Mouse (Mus musculus) retina, adult 2 months (tissue): ENCODE results near the gene Cldn13.
"Not testable (repeated sequence)": the region's sequence is repeated elsewhere in the genome, so short reads cannot be mapped to it uniquely, and the experiment has no call there.

Source experiments
- DNase-seq: peaks from one replicate; pipeline ENCODE4 v3.0.0-alpha.2; 2012; ENCODE audit warnings: low read depth, low spot score

The Cldn13 gene

DNA sequence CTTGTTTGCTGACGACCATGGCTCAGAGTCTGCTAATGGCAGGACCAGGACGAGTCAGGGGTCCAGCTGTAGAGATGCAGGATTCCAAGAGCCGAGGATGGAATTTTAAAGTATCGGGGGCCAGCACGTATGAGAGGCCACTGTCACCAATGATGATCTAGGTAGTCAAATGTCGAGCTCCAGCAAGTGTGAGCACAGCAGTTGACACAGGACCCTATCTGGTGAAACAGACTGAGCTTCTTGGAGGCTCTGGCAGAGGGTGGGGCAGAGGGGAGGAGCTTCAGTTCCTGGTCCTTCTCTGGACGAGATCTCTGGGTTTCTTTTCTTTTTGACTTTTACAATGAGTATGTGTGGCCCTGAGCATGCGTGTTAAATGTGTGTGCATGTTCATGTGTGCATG lies at the start of gene Cldn13:
TSS of gene Cldn13 (minus strand) at position 216 of the 400 bp plus-strand sequence.
- no peak for DNase-seq

DNA sequence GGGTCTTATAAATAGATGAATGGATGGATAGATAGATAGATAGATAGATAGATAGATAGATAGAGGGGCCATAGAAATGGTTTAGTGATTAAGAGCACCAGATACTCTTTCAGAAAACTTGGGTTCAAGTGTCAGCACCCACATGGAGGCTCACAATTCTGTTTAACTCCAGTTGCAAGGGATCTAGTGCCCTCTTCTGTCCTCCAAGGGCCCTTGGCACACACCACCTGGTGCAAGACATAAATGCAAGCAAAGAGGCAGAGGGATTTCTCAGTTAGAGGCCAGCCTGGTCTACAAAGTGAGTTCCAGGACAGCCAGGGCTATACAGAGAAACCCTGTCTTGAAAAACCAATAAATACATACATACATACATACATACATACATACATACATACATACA lies 49.3 kb upstream of the Cldn13 start:
- not testable (repeated sequence) for DNase-seq

DNA sequence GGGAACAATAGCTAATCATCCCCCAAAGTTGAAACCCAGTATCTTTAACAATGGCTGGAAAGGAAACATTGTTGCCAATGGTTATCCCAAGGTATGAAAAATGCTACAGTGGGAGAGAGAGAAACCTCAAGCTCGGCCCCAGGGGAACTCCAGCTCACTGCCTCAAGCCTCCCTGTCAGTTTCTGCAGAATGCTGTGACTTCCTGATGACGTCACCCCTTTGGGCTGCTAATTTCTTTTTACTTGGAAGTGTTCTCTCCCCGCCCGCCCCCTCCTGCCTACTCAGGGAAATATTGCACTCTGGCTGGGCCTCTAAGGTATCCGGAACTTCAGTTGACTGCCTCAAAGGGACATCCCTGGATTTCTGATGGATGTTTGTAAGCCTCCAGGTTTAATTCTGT lies 48.2 kb upstream of the Cldn13 start:
- no peak for DNase-seq

DNA sequence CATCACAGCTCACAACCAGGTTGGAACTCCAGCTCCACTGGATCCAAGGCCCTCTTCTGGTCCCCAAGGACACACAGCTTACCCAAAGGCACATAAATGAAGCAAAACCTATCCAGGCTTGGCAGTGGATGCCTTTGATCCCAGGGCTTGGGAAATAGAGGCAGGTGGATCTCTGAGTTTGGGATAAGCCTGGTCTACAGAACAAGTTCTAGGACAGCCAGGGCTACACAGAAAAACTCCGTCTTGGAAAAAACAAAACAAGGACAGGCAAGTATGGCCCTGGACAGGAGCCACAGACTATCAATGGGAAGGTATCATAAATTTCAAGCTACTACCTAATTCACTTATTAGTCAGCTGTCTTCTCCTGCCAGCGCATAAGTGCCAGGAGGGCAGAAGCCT lies 46.2 kb upstream of the Cldn13 start:
- no peak for DNase-seq

DNA sequence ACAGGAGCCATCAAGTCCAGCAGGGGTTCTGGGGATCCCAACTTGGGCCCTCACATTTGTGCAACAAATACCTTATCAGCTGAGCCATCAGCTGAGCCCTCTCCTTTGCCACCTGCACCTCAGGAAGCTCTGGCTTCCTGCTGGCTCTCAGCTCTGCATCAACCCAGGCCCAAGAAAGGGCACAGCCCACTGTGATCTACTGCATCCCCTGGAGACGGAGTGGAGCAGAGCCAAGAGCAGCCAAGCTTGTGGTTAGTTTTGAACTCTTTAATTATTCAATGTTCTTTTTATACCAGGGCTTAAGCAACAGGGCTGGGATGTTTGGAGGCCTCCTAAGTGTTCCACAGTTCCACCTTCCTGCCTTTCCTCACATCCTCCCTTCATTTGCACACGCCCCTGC lies 45.1 kb upstream of the Cldn13 start:
- DNase-seq, result no peak

DNA sequence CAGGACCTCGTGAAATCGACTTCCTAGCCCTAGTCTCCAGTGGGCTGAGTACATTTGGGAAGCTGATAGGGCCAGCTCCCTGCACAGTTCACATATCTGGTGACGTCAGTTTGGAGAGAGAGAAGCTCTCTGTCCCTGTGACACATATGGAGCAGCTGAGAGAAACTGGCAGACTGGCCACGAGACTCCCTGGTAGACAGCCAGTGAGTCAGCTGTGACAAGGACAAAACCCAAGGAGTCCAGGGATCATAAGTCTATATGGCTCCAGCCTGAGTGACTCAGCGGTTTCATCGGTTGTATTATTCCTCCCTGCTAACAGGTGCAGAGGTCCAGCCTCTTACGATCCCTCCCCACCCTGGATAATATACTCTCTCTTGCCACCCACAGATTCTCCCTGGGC lies 43.8 kb upstream of the Cldn13 start:
- no peak for DNase-seq

DNA sequence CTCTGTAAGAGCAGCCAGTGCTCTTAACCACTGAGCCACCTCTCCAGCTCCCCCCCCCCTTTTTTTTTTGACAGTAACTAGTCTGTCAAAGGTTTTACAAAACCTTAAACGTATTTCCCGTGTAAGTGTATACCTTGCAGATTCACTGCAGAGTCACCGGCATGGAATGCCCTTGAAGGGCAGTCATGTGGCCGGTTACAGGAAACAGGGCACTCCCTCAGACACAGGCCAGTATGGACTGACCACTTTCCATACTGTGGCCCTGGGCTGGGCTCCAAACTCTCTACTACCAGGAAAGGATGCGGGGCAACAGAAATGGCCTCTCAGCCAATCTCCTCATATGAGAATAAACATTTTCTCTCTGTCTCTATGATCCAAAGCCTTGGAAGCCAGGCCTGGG lies 40.2 kb upstream of the Cldn13 start:
- DNase-seq, result no peak

DNA sequence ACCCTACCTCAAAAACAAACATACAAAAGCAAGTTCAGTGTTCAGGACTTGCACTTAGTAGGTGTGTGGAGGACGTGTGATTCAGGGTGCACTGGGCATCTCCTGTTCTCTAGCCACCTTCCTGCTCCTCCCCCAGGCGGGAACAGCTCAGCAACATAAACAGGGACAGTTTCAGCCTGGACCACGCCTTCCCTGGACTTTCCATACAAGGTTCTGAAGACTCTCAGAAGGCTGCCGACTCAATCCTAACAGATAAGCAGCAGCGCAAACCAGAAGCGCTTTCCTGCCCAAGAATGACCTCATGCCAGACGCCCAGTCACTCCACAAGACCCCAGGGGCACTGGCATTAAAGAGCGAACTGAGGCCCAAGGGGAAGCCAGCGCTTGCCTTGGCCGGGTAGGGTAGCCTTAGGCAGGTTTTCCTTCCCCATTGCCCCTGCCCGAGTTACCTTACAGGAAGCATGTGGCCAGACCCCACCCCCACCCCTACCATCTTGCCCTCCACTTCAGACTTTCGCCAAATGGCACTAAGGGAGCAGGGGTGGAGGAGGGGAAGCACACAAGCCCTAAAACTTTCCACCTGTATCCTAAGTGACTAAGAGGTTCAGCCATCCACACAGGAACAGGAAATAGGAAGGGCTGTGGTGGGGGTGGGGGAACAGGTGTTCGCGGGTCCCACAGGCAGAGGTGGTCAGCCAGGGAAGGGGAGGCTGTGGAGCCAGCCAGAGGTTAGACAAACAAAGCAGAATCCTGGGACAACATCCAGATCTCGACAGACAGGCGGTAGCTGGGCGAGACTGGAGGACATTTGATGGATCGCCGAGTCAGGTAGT lies 35.9 kb upstream of the Cldn13 start:
- DNase-seq, result no peak

DNA sequence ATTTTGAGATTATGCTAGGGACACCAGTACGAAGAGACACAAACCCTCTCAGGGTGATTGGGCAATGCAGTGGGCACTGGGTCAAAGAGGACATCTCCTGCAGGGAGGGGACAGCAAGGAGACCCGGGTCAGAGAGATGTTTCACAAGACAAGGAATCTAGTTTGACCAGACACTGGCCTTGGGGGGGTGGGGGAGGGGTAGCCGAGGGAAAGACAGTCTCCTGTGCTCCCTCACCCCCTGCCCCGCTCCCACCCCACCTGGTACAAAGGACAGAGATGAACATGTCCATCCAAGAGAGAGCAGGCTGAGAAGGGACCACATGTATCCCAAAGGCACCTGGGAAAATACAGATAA lies 32.7 kb upstream of the Cldn13 start:
- no peak for DNase-seq

DNA sequence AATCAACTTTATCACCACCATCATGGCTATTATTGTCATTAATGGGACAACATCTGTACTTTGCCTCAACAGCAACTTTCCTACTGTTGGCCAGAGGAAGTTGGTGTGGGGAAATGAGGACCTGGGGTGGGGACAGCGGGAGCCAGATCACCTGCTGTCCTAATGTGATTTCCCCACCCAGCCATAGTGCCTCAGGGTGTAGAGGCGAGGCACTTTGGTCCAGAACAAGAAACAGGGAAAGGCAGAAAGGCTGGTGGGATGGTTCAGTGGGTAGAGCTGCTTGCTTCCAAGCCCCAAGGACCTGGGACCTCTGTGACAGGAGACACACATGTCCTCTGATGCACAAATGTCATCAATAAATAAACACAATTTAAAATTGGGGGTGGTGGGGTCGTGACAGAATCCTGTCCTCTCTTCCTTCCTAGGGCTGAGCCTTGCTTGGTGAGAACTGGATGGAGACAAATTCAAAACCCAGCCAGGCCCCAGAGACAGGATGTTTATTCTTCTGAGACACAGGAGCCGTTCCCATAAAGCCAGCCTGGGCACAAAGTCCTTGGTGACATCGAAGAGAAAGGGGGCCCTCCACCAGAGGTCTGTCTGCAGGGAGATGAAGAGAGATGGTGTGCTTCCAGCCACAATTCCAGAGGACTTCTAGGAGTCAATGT lies 32.2 kb upstream of the Cldn13 start:
- no peak for DNase-seq

DNA sequence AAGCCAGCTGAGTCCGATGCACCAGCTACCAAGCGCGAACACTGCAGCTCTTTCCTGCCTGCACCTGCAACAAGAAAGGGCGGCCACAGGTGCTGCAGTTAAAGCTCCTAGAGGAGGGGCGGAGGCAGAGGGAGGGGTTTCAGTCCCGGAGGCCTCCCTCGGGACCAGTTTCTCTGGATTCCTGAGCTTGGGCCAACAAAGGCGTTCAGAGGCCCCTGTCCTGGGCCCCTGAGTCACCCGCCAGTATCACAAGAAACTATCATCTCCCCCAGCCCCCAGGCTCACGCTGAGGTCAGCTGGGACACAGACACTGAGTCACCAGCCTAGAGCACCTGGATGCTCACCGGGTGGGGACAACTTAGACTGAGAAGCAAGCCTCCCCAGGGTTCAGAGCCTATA lies 31.5 kb upstream of the Cldn13 start, which contains the start of gene Cldn4:
TSS of gene Cldn4 (minus strand) at position 78 of the 399 bp plus-strand sequence.
- DNase-seq, result no peak

DNA sequence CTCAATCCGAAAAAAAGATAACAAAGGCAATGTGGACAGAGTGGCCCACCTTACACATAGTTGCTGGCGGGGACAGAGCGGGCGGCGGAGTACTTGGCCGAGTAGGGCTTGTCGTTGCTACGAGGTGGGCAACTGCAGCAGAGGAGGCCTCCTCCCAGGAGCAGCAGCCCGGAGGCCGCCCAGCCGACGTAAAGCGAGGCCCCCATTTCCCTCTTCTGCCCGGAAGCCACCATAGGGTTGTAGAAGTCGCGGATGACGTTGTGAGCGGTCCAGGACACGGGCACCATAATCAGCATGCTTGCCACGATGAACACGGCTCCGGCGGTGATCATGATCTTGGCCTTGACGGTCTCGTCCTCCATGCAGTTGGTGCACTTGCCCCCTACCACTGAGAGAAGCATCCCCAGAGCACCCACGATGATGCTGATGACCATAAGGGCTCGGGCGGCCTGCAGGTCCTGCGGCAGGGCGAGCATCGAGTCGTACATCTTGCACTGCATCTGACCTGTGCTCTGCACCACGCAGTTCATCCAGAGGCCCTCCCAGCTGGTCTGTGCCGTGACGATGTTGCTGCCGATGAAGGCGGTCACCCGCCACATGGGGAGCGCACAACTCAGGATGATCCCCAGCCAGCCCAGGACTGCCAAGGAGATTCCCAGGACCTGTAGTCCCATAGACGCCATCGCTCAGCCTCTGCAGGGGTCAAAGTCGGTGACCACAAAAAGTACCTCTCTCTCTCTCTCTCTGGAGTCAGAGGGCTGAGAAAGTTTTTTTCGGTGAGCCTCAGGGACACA lies 30.9 kb upstream of the Cldn13 start:
- DNase-seq, result no peak

DNA sequence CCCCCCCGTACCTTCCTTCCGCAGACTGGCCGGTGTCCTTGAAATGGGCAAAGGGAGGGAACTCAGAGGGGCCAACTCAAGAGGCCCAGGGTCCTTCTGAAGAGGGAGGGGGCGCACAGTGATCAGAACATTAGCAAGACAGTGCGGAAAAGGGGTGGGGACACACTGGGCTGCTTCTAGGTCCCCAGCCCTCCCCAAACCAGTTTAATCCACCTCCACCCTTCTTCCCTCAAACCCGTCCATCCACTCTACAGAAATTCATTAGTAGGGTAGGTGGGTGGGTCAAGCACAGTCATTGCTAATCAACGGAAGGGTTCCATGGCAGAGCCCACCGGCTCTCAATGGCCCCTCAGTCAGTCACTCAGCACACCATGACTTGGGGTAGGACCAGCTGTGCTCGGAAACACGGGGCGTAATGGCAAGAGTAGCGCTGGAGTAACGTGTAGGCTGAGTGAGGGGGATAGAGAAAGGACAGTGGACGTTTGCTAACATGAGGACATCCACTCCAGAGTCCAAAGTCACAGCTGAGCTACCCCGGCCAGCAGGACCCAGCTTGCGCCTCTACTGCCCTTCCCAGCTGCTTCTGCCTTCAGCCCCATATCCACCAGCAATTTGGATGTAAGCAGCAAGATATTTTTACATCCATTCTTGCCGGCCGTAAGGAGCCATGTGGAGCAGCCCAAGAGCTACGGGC lies 30.1 kb upstream of the Cldn13 start:
- DNase-seq, result no peak

DNA sequence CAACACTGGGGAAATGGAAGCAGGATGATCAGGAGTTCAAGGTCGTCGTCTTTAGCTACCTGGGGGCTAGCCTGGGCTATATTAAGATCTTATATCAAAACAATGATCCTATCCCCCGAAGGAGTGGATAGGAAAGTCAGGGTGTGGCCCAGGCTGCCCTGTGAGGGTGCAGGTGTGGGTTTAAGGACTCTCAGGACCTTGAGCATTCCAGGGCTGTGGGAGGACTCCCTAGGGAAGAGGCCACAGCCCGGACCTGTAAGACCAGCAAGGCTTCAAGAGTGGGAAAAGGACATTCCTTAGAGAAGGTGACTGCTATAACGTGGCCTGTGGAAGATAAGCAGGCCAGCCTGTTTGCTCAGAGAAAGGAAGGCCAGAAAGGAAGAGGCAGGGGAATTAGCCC lies 28.9 kb upstream of the Cldn13 start:
- DNase-seq, result no peak

DNA sequence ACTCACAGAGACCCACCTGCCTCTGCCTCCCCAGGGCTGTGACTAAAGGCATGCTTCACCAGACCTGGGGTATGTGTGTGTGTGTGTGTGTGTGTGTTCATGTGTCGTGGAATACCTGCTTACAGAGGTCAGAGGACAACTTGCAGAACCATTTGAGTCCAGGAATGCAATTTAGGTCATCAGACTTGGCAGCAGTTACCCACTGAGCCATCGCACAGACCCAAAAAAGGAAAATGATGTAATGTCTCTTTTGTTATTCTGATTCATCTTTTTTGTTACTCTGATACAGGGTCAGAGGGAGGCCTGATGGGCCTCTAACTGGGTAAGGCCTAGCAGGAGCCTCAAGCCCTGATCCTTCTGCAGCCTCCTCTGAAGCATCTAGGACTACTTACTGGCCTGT lies 27.4 kb upstream of the Cldn13 start:
- DNase-seq, result no peak

DNA sequence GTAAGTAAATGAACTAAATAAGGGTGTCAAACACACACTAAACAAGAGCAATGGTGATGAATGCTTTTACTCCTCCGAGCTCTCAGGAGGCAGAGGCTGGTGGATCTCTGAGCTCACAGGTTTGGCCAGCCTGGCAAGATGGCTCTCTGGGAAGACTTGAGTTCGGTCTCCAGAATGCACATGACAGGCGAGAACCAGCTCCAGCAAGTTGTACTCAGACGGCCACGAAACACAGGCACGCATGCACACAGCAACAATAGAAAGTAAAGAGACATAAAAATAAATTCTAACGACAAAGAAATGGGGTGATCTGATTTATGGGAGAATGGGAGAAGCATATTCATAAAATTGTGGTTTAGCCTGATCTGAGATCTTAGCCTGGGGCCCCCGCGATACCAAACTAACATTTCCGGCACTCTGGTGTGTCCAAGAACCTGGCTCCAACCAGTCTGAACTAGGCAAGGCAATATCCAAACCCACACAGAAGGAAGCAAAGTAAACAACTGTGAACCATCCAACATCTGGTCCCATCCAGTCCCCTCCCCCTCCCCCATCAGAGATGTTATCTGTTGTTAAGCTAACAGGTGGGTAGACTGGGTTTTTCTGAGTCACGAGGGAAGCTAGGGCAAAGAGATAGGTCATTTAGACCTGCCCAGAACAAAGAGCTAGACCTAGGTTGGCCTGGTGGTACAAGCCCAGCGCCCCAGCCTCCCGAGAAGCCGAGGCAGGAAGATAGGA lies 26.3 kb upstream of the Cldn13 start:
- no peak for DNase-seq

DNA sequence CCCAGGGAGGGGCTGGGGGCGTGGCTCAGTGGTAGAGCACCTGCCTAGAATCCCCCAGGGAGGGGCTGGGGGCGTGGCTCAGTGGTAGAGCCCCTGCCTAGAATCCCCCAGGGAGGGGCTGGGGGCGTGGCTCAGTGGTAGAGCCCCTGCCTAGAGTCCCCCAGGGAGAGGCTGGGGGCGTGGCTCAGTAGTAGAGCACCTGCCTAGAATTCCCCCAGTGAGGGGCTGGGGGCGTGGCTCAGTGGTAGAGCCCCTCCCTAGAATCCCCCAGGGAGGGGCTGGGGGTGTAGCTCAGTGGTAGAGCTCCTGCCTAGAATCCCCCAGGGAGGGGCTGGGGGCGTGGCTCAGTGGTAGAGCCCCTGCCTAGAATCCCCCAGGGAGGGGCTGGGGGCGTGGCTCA lies 24.2 kb upstream of the Cldn13 start:
- DNase-seq, result not testable (repeated sequence)

DNA sequence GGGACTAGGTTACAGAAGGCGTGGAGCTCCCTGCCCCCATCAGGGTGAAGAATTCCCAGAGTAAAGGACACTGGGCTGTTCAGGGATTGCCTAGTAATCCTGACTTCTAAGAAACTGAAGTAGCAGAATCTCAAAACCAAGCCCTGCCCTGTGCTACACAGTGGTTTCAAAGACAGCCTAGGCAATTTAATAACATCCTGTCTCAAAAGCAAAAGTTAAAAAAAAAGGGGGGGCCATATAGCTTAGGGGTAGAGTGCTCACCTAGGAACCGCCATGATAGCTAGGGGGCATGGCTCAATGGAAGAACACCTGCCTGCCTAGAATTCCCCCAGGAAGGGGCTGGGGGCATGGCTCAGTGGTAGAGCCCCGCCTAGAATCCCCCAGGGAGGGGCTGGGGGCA lies 23.7 kb upstream of the Cldn13 start:
- no peak for DNase-seq

DNA sequence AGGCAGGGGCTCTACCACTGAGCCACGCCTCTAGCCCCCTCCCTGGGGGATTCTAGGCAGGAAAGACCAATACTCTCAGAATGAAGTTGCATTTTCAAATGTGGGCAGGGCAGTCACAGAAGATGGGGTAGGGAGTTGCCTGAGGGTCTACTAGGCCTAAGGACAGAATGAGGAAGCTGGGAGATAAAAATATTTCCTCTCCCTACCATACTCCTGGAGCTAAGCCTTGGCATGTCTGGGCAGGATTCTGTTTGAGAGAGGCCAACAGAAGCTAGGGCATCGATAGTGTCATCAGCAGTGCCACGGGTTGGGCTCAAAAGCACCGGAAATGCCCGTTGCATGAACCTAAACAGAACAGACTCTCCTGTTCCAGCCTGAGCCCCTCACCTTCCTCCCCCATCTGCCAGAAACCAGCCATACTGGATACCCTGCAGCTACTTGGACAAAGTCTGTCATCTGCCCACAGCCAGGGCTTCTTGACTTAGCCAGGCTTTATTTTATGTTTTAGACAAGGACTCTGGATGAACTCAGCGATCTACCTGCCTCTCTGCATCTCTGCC lies 21.4 kb upstream of the Cldn13 start:
- no peak for DNase-seq

DNA sequence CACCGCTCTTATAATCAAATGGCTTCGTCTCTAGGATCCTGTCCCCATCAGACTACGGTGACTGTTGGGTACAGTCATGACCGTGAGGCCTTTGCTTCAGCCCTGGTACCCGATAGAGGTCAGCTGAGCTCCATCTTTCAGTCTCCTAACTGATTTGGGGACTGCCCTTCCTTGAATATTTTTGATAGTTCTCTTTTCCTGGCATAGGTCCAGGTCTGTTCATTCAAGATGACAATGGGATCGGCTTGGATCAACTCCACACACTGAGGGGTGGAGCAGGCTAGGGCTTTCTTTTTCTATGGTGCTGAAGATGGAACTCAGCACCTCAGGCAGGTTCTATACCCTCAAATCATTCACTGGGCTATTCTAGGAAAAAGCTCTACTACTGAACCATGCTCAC lies 20.7 kb upstream of the Cldn13 start:
- no peak for DNase-seq

DNA sequence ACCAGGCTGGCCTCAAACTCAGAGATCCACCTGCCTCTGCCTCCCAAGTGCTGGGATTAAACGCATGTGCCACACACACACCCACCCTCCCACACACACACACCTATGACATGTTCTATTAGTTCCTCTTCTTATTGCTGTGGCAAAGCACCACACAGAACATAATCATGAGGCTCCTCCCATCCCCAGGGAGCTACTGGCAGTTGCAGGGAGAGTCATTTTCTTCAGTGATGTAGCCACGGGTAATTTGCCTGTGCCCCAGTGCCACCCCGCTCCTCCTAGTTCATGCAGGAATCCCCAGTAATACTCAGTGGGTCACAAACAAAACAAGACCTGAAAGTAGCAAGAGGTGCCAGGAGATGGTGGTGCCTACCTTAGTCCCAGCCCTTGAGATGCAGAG lies 19.3 kb upstream of the Cldn13 start:
- no peak for DNase-seq
